Mouse (Mus musculus): ENCODE data around the gene Ano3. TPM values are rescaled to one million over a fixed set of nuclear protein-coding genes. Genes with fewer than 3 reads are reported as not detected.

Gene Ano3
- polyA plus RNA-seq, 1 experiment from 2014 or later = 1.5 TPM

GRCm38 (mm10) chr2:110719051-110719450 lies 231.7 kb downstream of the Ano3 start:
- H3K27me3 ChIP-seq (ENCODE audit: control insufficient read depth, insufficient read depth, low read length) = no peaks in the 10 kb centered on the region
- ATAC-seq (ENCODE audit: low FRiP score) (no peak), DNase-seq (ENCODE audit: low spot score) (no peak)
- no peaks in the 10 kb centered on the region for H3K9me3 ChIP-seq (ENCODE audit: control insufficient read depth, low read length)
- H3K9ac ChIP-seq (ENCODE audit: low read depth, low read length) = no peak overlapping the region
- no peak overlapping the region for H3K4me3 ChIP-seq (ENCODE audit: low read depth, low read length)
- H3K36me3 ChIP-seq (ENCODE audit: control insufficient read depth, insufficient read depth, low read length) = no peaks in the 10 kb centered on the region
- H3K4me2 ChIP-seq (replicated peaks; ENCODE audit: low read depth, low read length) = no peak overlapping the region
- no peak overlapping the region for H3K27ac ChIP-seq (ENCODE audit: low read depth, low read length)
- no peaks in the 10 kb centered on the region for H3K4me1 ChIP-seq (replicated peaks; ENCODE audit: control insufficient read depth, insufficient read depth, low read length)

DNA sequence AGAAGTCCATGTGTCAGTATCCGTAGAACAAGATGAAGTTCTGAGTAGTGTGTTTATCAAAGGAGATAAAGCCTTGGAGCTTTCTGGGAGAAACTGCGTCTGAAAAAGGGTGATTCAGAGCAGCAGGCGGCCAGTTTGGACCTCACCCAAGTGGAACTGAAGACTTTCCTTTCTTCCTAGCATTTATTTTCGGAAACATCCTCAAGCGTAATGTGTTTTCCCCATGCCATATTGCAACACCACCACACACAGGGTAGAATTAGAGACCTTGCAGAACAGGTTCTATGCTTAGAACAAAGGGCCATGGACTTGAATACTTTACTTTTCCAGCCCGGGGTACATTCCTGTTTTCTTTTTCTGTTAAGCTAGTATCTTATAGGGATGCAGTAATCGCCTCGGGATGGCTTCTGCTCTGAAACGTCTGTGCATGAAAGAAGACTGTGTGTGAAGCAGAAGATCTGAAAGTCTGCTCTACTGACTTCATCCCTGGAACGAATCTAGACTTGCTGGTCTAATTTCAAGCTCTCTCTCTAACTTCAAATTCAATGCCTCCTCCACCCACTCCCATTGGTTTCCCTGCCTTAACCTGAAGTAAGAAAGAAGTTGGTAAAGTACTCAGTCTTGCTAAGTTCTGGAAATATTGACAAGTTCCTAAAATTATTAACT lies 240.5 kb downstream of the Ano3 start:
- Histone ChIP-seq H3K27me3 (ENCODE audit: control insufficient read depth, insufficient read depth, low read length) (no peaks in the 10 kb centered on the region), H3K9ac (ENCODE audit: low read depth, low read length) (no peak overlapping the region), H3K27ac (ENCODE audit: low read depth, low read length) (no peak overlapping the region), H3K4me2 (replicated peaks; ENCODE audit: low read depth, low read length) (no peak overlapping the region), H3K9me3 (ENCODE audit: control insufficient read depth, low read length) (no peaks in the 10 kb centered on the region), H3K4me1 (replicated peaks; ENCODE audit: control insufficient read depth, insufficient read depth, low read length) (no peaks in the 10 kb centered on the region), H3K36me3 (ENCODE audit: control insufficient read depth, insufficient read depth, low read length) (no peaks in the 10 kb centered on the region), H3K4me3 (ENCODE audit: low read depth, low read length) (no peak overlapping the region)
- ATAC-seq (ENCODE audit: low FRiP score) (no peak), DNase-seq (ENCODE audit: low spot score) (no peak)
- 83% methylated on average over 10 of the region's 10 CpGs for WGBS

DNA sequence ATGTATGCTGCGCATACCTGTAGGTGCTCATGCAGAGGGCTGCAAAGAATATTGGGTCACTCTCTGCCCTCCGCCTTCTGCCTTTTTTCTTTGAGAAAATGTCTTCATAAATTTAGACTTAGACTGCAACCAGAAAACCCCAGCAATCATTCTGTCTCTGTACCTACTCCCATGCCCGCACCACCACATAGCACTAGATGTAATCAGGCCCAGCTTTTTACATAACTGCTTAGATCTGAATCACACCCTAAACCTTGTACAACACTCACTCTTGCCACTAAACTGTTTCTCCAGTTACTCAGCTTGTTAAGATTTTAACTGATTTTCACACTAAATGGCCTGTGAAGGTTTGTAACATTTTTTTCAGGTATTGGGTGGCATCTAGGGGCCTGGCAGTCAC lies 241.3 kb downstream of the Ano3 start:
- Histone ChIP-seq H3K27ac (ENCODE audit: low read depth, low read length) (no peak overlapping the region), H3K4me1 (replicated peaks; ENCODE audit: control insufficient read depth, insufficient read depth, low read length) (no peaks in the 10 kb centered on the region), H3K4me3 (ENCODE audit: low read depth, low read length) (no peak overlapping the region), H3K9ac (ENCODE audit: low read depth, low read length) (no peak overlapping the region), H3K36me3 (ENCODE audit: control insufficient read depth, insufficient read depth, low read length) (no peaks in the 10 kb centered on the region), H3K9me3 (ENCODE audit: control insufficient read depth, low read length) (no peaks in the 10 kb centered on the region), H3K4me2 (replicated peaks; ENCODE audit: low read depth, low read length) (no peak overlapping the region), H3K27me3 (ENCODE audit: control insufficient read depth, insufficient read depth, low read length) (no peaks in the 10 kb centered on the region)
- 94% methylated on average over 3 of the region's 3 CpGs for WGBS
- no peak for ATAC-seq (ENCODE audit: low FRiP score)
- no peak for DNase-seq (ENCODE audit: low spot score)

DNA sequence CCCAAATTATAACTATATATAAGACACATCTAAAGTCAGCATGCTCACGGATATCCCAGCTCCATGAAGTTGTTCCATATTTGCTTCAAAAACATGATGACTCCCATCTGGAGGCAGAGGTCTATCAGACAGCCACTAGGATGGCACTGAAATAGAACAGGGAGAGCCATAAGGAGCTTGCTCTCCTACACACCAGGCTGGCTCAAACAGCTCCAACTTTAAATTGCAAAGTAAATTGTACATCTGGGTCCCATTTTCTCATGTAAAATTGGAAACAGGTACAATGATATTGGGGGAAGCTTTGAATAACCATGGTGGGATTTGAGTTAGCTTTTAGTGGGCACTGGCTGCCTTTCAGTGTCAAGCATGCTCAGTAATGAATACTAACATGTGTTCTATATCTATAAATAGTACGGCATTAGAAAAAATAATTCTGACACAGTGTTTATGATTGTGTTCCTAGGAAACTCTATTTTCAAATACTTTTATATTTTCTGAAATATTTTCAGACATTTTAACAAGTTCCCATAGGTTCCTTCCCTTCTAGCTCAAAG lies 279.6 kb downstream of the Ano3 start:
- no peak overlapping the region for H3K27ac ChIP-seq (ENCODE audit: low read depth, low read length)
- no peak overlapping the region for H3K4me2 ChIP-seq (replicated peaks; ENCODE audit: low read depth, low read length)
- 81% methylated on average over 2 of the region's 2 CpGs for WGBS
- no peaks in the 10 kb centered on the region for H3K4me1 ChIP-seq (replicated peaks; ENCODE audit: control insufficient read depth, insufficient read depth, low read length)
- DNase-seq (ENCODE audit: low spot score) = no peak
- no peak for ATAC-seq (ENCODE audit: low FRiP score)
- H3K36me3 ChIP-seq (ENCODE audit: control insufficient read depth, insufficient read depth, low read length) = no peaks in the 10 kb centered on the region
- H3K4me3 ChIP-seq (ENCODE audit: low read depth, low read length) = no peak overlapping the region
- no peaks in the 10 kb centered on the region for H3K27me3 ChIP-seq (ENCODE audit: control insufficient read depth, insufficient read depth, low read length)
- H3K9ac ChIP-seq (ENCODE audit: low read depth, low read length) = no peak overlapping the region
- no peaks in the 10 kb centered on the region for H3K9me3 ChIP-seq (ENCODE audit: control insufficient read depth, low read length)

DNA sequence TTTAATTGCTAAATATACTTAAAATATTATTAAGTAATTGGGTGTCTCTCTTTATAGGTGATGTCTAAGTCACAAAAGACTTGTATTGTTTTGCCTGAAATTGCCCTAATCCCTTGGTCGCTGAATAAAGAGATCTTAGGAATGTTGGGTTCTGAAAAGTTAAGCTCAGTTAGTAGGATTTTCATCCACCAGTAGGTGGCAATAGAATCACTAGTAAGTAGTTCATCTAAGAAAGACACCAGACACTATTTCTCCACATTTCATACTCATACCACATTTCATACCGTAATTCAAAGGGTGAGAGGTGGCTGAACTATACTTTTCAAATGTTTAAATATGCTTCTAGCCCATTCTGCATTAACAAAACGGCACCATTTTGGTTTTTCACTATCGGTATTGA lies 287.4 kb downstream of the Ano3 start:
- Histone ChIP-seq H3K27ac (ENCODE audit: low read depth, low read length) (no peak overlapping the region), H3K9ac (ENCODE audit: low read depth, low read length) (no peak overlapping the region), H3K36me3 (ENCODE audit: control insufficient read depth, insufficient read depth, low read length) (no peaks in the 10 kb centered on the region), H3K4me1 (replicated peaks; ENCODE audit: control insufficient read depth, insufficient read depth, low read length) (no peaks in the 10 kb centered on the region), H3K27me3 (ENCODE audit: control insufficient read depth, insufficient read depth, low read length) (no peaks in the 10 kb centered on the region), H3K4me3 (ENCODE audit: low read depth, low read length) (no peak overlapping the region), H3K9me3 (ENCODE audit: control insufficient read depth, low read length) (no peaks in the 10 kb centered on the region), H3K4me2 (replicated peaks; ENCODE audit: low read depth, low read length) (no peak overlapping the region)
- ATAC-seq (ENCODE audit: low FRiP score) (peak; percentile 43; the same call in 1 of the 2 replicates), DNase-seq (ENCODE audit: low spot score) (peak; percentile 43)
- WGBS = 58% methylated on average over 4 of the region's 4 CpGs

DNA sequence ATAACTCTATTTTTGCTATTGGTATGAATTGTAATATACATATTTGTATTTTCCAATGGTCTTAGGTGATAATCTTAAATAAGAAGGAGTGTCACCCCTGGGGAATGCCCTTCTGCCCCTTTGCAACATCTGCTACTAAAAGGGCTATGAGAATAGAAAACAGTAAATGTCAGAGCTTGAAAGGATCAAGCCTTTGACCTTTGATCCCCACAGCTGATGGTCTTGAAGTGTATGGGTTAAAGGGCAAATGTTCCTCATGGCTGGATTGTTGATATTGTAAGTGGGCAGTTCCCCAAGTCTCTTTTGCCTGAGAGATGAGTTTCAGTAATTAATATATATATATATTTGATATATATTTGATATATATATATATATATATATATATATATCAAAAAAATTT lies 305.9 kb downstream of the Ano3 start:
- DNase-seq (ENCODE audit: low spot score) (peak; percentile 7), ATAC-seq (ENCODE audit: low FRiP score) (0 out of 2 replicates have a peak, but pooled peaks have one; percentile 27)
- Histone ChIP-seq H3K36me3 (ENCODE audit: control insufficient read depth, insufficient read depth, low read length) (no peaks in the 10 kb centered on the region), H3K4me2 (replicated peaks; ENCODE audit: low read depth, low read length) (no peak overlapping the region), H3K4me3 (ENCODE audit: low read depth, low read length) (no peak overlapping the region), H3K9me3 (ENCODE audit: control insufficient read depth, low read length) (no peaks in the 10 kb centered on the region), H3K4me1 (replicated peaks; ENCODE audit: control insufficient read depth, insufficient read depth, low read length) (no peaks in the 10 kb centered on the region), H3K27ac (ENCODE audit: low read depth, low read length) (no peak overlapping the region), H3K27me3 (ENCODE audit: control insufficient read depth, insufficient read depth, low read length) (no peaks in the 10 kb centered on the region), H3K9ac (ENCODE audit: low read depth, low read length) (no peak overlapping the region)

DNA sequence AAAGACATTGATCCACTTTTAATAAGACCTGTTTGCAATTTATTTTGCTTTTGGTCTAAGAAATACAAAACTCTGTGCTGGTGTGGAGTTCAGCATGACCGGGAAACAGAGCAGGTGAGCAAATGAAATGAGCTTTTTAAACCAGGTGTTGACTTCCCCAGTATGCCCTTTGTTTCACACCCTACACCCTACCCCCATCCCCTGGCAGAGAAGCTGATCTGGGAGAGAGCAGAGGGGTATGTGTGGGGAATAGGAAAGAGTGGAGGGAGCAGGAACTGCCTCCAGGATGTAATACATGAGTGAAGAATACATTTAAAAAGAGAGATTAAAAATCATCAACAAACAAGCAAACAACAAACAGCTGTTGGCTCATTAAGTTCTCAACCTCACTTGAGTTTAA lies 306.4 kb downstream of the Ano3 start:
- Histone ChIP-seq H3K4me1 (replicated peaks; ENCODE audit: control insufficient read depth, insufficient read depth, low read length) (no peaks in the 10 kb centered on the region), H3K36me3 (ENCODE audit: control insufficient read depth, insufficient read depth, low read length) (no peaks in the 10 kb centered on the region), H3K27me3 (ENCODE audit: control insufficient read depth, insufficient read depth, low read length) (no peaks in the 10 kb centered on the region), H3K9ac (ENCODE audit: low read depth, low read length) (no peak overlapping the region), H3K4me2 (replicated peaks; ENCODE audit: low read depth, low read length) (no peak overlapping the region), H3K27ac (ENCODE audit: low read depth, low read length) (no peak overlapping the region), H3K4me3 (ENCODE audit: low read depth, low read length) (no peak overlapping the region), H3K9me3 (ENCODE audit: control insufficient read depth, low read length) (no peaks in the 10 kb centered on the region)
- 81% methylated on average over 1 of the region's 1 CpGs for WGBS
- ATAC-seq (ENCODE audit: low FRiP score) = no peak
- DNase-seq (ENCODE audit: low spot score) = no peak

Other genes with a start within 250 kb of the Ano3 start
- gene Muc15, start 229.6 kb downstream of the Ano3 start, polyA plus RNA-seq (2014; fragmentation: Nextera tagmentation; extraction: Ambion mirVana) = 0.06 and 0.25 TPM in 2 replicates
- gene Gm13941, start 155.1 kb upstream of the Ano3 start, polyA plus RNA-seq (2014; fragmentation: Nextera tagmentation; extraction: Ambion mirVana) = not detected in 2 replicates
- not detected in 2 replicates for gene Gm15130, start 202.0 kb upstream of the Ano3 start, polyA plus RNA-seq (2014; fragmentation: Nextera tagmentation; extraction: Ambion mirVana)